Mouse (Mus musculus) limb, embryonic 11.5 days (tissue): ENCODE measurements around the gene Zfp988. TPM values are rescaled to one million over a fixed set of nuclear protein-coding genes. Genes with fewer than 3 reads are reported as not detected.
"Not testable (repeated sequence)": the region's sequence is repeated elsewhere in the genome, so short reads cannot be mapped to it uniquely, and the experiment has no call there.

Experiments used
- ATAC-seq: fragments of 200-750 bp; cut with Nextera tagmentation; 2 replicates; pipeline ENCODE4 v1.8.0; 2017; ENCODE audit warnings: low read depth; ENCODE audit not compliant: insufficient number of reproducible peaks, low FRiP score, low TSS enrichment
- DNase-seq: peaks from one replicate; pipeline ENCODE4 v3.0.0-alpha.2; 2015; ENCODE audit warnings: low spot score
- H3K27ac ChIP-seq: fragments of 300-500 bp; sonication (generic); replicated peaks from 2 replicates; pipeline ENCODE4 v1.5.1; 2014; ENCODE audit warnings: low read depth, mild to moderate bottlenecking, low read length
- H3K27me3 ChIP-seq: fragments of 300-500 bp; sonication (generic); 2 replicates; pipeline ENCODE4 v1.6.1; 2014; ENCODE audit warnings: mild to moderate bottlenecking, low read length, mixed read lengths; ENCODE audit not compliant: control insufficient read depth, insufficient read depth
- H3K36me3 ChIP-seq: fragments of 300-500 bp; sonication (generic); 2 replicates; pipeline ENCODE4 v1.6.1; 2014; ENCODE audit warnings: mild to moderate bottlenecking, low read length, moderate library complexity, mixed read lengths; ENCODE audit not compliant: control insufficient read depth, insufficient read depth
- H3K4me1 ChIP-seq: fragments of 300-500 bp; sonication (generic); 2 replicates; pipeline ENCODE4 v1.6.1; 2014; ENCODE audit warnings: low read length, mixed read lengths; ENCODE audit not compliant: control insufficient read depth, insufficient read depth
- H3K4me2 ChIP-seq: fragments of 300-500 bp; sonication (generic); 2 replicates; pipeline ENCODE4 v1.6.1; 2014; ENCODE audit warnings: low read depth, mild to moderate bottlenecking, moderate library complexity; ENCODE audit not compliant: severe bottlenecking
- H3K4me3 ChIP-seq: fragments of 300-500 bp; sonication (generic); 2 replicates; pipeline ENCODE4 v1.5.1; 2014; ENCODE audit warnings: low read depth, low read length
- H3K9ac ChIP-seq: fragments of 300-500 bp; sonication (generic); 2 replicates; pipeline ENCODE4 v1.6.1; 2014; ENCODE audit warnings: mild to moderate bottlenecking, low read length
- H3K9me3 ChIP-seq: fragments of 300-500 bp; sonication (generic); 2 replicates; pipeline ENCODE4 v1.6.1; 2016; ENCODE audit warnings: low read length; ENCODE audit not compliant: control insufficient read depth
- WGBS: fragments of 180-500 bp; shearing (Covaris S2); extraction: QIAGEN DNeasy Blood & Tissue Kit; methylation state at CpG from one replicate; pipeline ENCODE4 v1.1.7; 2014; 5-methylcytosine and 5-hydroxymethylcytosine counted together
- polyA plus RNA-seq: library from polyadenylated mRNA; unstranded; fragments of >200 nt; fragmentation: Nextera tagmentation; extraction: Ambion mirVana; gene quantifications from 2 replicates; pipeline ENCODE4 v1.2.1, GENCODE M21; 2014

Zfp988 gene
- polyA plus RNA-seq, 1 experiment from 2014 or later, result 0.15 TPM

GRCm38 (mm10) chr4:147361003-147361402, 55.5 kb downstream of the Zfp988 start, which contains the start of gene Zfp978:
Gene Zfp978, plus strand, starts transcription at chr4:147361303.
- not testable (repeated sequence) for H3K4me3 ChIP-seq, H3K27me3 ChIP-seq, H3K27ac ChIP-seq, DNase-seq, H3K9ac ChIP-seq, H3K36me3 ChIP-seq, H3K4me2 ChIP-seq, H3K9me3 ChIP-seq, ATAC-seq, H3K4me1 ChIP-seq
- no CpG with 5 or more reads among the region's 6 CpGs for WGBS

- not testable (repeated sequence) for H3K9ac ChIP-seq, H3K4me2 ChIP-seq, H3K36me3 ChIP-seq, H3K27me3 ChIP-seq, H3K4me1 ChIP-seq, ATAC-seq, H3K27ac ChIP-seq, H3K4me3 ChIP-seq, H3K9me3 ChIP-seq, DNase-seq
- no CpG with 5 or more reads among the region's 1 CpGs for WGBS
These were observed 56.4 kb downstream of the Zfp988 start for GRCm38 (mm10) chr4:147361872-147362271.

GRCm38 (mm10) chr4:147369564-147369963, 64.1 kb downstream of the Zfp988 start:
- H3K36me3 ChIP-seq, H3K9ac ChIP-seq, DNase-seq, H3K9me3 ChIP-seq, H3K4me1 ChIP-seq, H3K27ac ChIP-seq, H3K27me3 ChIP-seq, H3K4me3 ChIP-seq, H3K4me2 ChIP-seq: not testable (repeated sequence)
- WGBS, result no CpG with 5 or more reads among the region's 2 CpGs
- ATAC-seq, result peak; percentile 88

GRCm38 (mm10) chr4:147383199-147383598, 77.7 kb downstream of the Zfp988 start:
- not testable (repeated sequence) for H3K9me3 ChIP-seq, H3K4me2 ChIP-seq, H3K4me3 ChIP-seq, H3K4me1 ChIP-seq, H3K36me3 ChIP-seq, H3K27ac ChIP-seq, ATAC-seq, H3K27me3 ChIP-seq, DNase-seq, H3K9ac ChIP-seq
- WGBS, result 81% methylated on average over 2 of the region's 4 CpGs

Other genes with a start within 250 kb of the Zfp988 start
- 10.8 and 12.3 TPM in 2 replicates for gene Zfp991, start 173.6 kb upstream of the Zfp988 start, polyA plus RNA-seq
- gene Zfp978, start 55.6 kb downstream of the Zfp988 start, polyA plus RNA-seq, result not detected in 2 replicates
- gene Zfp982, start 186.7 kb downstream of the Zfp988 start, polyA plus RNA-seq, result 8.2 and 13.3 TPM in 2 replicates
- 0.39 and 0.47 TPM in 2 replicates for gene Gm16503, start 234.5 kb downstream of the Zfp988 start, polyA plus RNA-seq
- 0.07 and 0.09 TPM in 2 replicates for gene Zfp985, start 247.6 kb downstream of the Zfp988 start, polyA plus RNA-seq